Mouse (Mus musculus) spleen, adult 2 months (tissue): ENCODE data around the gene Urb2. TPM values are rescaled to one million over a fixed set of nuclear protein-coding genes. Genes with fewer than 3 reads are reported as not detected.

Experiments used
- DNase-seq, 2 experiments: peaks; one replicate each; pipeline versions ENCODE4 v3.0.0 to v3.0.0-alpha.2; 2012 to 2021; ENCODE audit warnings: low spot score in 2 of 2, low read depth in 1 of 2
- H3K27ac ChIP-seq: fragments of 200-500 bp; 2 replicates; pipeline ENCODE4 v1.5.1; 2012; ENCODE audit warnings: low read length, inconsistent platforms; ENCODE audit not compliant: insufficient read depth
- H3K27me3 ChIP-seq: fragments of 200-500 bp; 2 replicates; pipeline ENCODE4 v1.6.1; 2012; ENCODE audit warnings: mild to moderate bottlenecking, moderate library complexity, low read length, inconsistent platforms; ENCODE audit not compliant: control insufficient read depth, insufficient read depth
- H3K36me3 ChIP-seq: fragments of 200-500 bp; 2 replicates; pipeline ENCODE4 v1.6.1; 2012; ENCODE audit warnings: mild to moderate bottlenecking, low read length, inconsistent platforms; ENCODE audit not compliant: control insufficient read depth, insufficient read depth
- H3K4me1 ChIP-seq: fragments of 200-500 bp; 2 replicates; pipeline ENCODE4 v1.6.1; 2011; ENCODE audit warnings: inconsistent platforms; ENCODE audit not compliant: control insufficient read depth, insufficient read depth, insufficient read length
- H3K4me3 ChIP-seq: fragments of 200-500 bp; 2 replicates; pipeline ENCODE4 v1.5.1; 2011; ENCODE audit warnings: mild to moderate bottlenecking, inconsistent platforms; ENCODE audit not compliant: insufficient read depth, insufficient read length; ENCODE audit errors: extremely low read depth
- CTCF ChIP-seq: fragments of 200-500 bp; IDR thresholded peaks from 2 replicates; pipeline ENCODE4 v1.5.1; 2011; ENCODE audit warnings: mild to moderate bottlenecking, inconsistent platforms; ENCODE audit not compliant: insufficient read depth, insufficient read length, insufficient replicate concordance; ENCODE audit errors: extremely low read depth
- POLR2A ChIP-seq: fragments of 200-500 bp; IDR thresholded peaks from 2 replicates; pipeline ENCODE4 v1.6.1; 2011; ENCODE audit warnings: low read depth, low read length, inconsistent platforms
- WGBS: fragments of 180-500 bp; shearing (Covaris S2); methylation state at CpG from one replicate; pipeline ENCODE4 v1.1.7; 2018; 5-methylcytosine and 5-hydroxymethylcytosine counted together
- polyA plus RNA-seq: library from polyadenylated mRNA; depleted of rRNA; stranded (reverse); fragments of >200 nt; gene quantifications from 2 replicates; pipeline ENCODE4 v1.2.3, GENCODE M21; 2012; rRNA removed

Urb2 gene
- 4.0 TPM in 2 replicates for polyA plus RNA-seq

DNA sequence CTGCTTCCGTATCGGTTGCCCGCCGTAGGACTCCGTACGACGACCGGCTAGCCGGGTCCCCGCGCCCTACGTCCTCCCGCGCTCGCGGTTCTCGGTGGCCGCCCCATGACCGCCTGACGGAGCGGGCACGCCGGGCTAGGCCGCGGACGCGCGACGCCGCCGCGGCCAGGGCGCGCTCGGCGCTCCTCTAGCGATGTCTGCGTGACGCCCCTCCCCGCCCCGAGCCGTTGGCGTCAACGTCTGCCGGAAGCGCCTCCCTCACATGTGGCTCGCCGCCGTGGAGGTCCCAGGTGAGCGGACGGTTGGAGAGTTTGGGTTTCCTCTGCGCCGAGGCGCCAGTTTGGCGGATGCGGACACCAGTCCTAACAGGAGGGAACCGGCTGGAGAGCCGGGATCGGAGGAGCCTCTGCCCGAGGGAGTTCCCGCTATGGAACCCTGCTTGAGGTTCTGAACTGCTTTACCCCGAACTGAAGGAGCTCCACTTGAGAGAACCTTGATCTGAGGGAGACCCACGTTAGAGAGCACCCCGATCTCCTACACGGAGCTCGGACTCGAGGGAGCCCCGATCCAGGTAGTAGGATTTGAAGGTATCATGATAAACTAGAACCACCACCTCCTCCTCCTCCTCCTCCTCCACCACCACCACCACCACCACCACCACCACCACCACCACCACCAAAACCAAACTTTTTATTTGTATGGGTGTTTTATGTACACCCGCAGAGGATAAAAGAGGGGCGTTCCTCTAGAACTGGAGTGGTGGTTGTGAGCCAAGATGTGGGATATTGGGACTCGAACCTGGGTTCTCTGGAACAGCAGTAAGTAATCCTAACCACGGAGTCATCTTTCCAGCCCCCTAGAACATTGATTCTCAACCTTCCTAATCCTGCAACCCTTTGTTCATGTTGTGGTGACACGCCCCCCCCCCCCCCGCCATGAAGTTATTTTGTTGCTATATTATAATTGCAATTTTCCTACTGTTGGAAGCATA is at the start of gene Urb2, which contains the start of gene Taf5l:
Urb2 (plus strand) TSS at position 272 of the 991 bp plus-strand sequence.
Taf5l (minus strand) TSS at position 161 of the 991 bp plus-strand sequence.
- peak within 1 kb of the TSS; percentile 97 for H3K27ac ChIP-seq
- H3K27me3 ChIP-seq, result no peaks in the 10 kb centered on the region
- DNase-seq, result peak; percentile 82 to 93
- TF ChIP-seq CTCF, result no peak
- peak; percentile 34 for TF ChIP-seq POLR2A
- WGBS, result under 1% methylated on average over 59 of the region's 74 CpGs
- peaks cover 13% of the 10 kb centered on the region; the same call in 1 of the 2 replicates for H3K4me1 ChIP-seq
- H3K36me3 ChIP-seq, result peaks cover 2% of the 10 kb centered on the region
- peak within 1 kb of the TSS; percentile 95 for H3K4me3 ChIP-seq

DNA sequence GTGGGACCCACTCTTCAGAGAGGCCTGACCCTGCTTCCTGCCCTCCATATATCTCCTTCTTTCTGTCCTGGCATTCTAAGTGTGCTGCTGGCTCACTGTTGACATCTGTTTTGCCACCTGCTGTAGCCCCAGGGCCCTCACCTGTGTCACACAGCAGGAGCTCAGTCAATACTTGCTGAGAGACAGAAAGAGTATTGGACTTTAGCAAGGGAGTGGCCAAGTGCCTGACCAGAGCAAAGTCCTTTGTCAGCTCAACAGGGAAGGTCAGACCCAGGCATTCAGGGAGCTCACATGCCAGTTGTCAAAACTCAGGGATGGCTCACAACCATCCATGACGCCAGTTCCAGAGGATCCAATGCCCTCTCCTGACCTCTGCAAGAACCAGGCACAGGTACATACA is 47.8 kb upstream of the Urb2 start:
- H3K36me3 ChIP-seq, result no peaks in the 10 kb centered on the region; the same call in 1 of the 2 replicates
- WGBS, result 80% methylated on average over 1 of the region's 1 CpGs
- no peak overlapping the region for H3K27ac ChIP-seq
- H3K4me1 ChIP-seq, result 0 out of 2 replicates have a peak, but pooled peaks cover 3% of the 10 kb centered on the region
- H3K27me3 ChIP-seq, result no peaks in the 10 kb centered on the region
- H3K4me3 ChIP-seq, result no peak overlapping the region
- no peak for DNase-seq
- TF ChIP-seq POLR2A (no peak), CTCF (no peak)

GRCm38 (mm10) chr8:123977499-123977898 is 43.8 kb upstream of the Urb2 start:
- WGBS, result 94% methylated on average over 4 of the region's 4 CpGs
- DNase-seq, result no peak
- no peak for TF ChIP-seq POLR2A
- no peak for TF ChIP-seq CTCF
- H3K27me3 ChIP-seq, result no peaks in the 10 kb centered on the region; the same call in 1 of the 2 replicates
- H3K4me3 ChIP-seq, result no peak overlapping the region
- H3K4me1 ChIP-seq, result peaks cover 3% of the 10 kb centered on the region; the same call in 1 of the 2 replicates
- H3K36me3 ChIP-seq, result no peaks in the 10 kb centered on the region
- no peak overlapping the region for H3K27ac ChIP-seq

GRCm38 (mm10) chr8:123978166-123978838 is 43.0 kb upstream of the Urb2 start:
- no peak overlapping the region for H3K4me3 ChIP-seq
- peak overlapping the region; percentile 23; the same call in 1 of the 2 replicates for H3K27ac ChIP-seq
- H3K36me3 ChIP-seq, result no peaks in the 10 kb centered on the region
- 57% methylated on average over 14 of the region's 14 CpGs for WGBS
- no peak for TF ChIP-seq CTCF
- no peak for TF ChIP-seq POLR2A
- no peaks in the 10 kb centered on the region; the same call in 1 of the 2 replicates for H3K27me3 ChIP-seq
- DNase-seq, result no peak
- peaks cover 3% of the 10 kb centered on the region; the same call in 1 of the 2 replicates for H3K4me1 ChIP-seq

GRCm38 (mm10) chr8:123978926-123979325 is 42.4 kb upstream of the Urb2 start:
- H3K4me3 ChIP-seq, result no peak overlapping the region
- no peaks in the 10 kb centered on the region; the same call in 1 of the 2 replicates for H3K27me3 ChIP-seq
- H3K27ac ChIP-seq, result no peak overlapping the region
- TF ChIP-seq CTCF (no peak), POLR2A (no peak)
- WGBS, result 53% methylated on average over 8 of the region's 8 CpGs
- no peak for DNase-seq
- peaks cover 3% of the 10 kb centered on the region; the same call in 1 of the 2 replicates for H3K4me1 ChIP-seq
- no peaks in the 10 kb centered on the region for H3K36me3 ChIP-seq

GRCm38 (mm10) chr8:123980239-123980638 is 41.1 kb upstream of the Urb2 start:
- no peak for TF ChIP-seq CTCF
- TF ChIP-seq POLR2A, result no peak
- DNase-seq, result no peak
- Histone ChIP-seq H3K4me3 (no peak overlapping the region), H3K4me1 (peaks cover 3% of the 10 kb centered on the region; the same call in 1 of the 2 replicates), H3K36me3 (no peaks in the 10 kb centered on the region), H3K27me3 (no peaks in the 10 kb centered on the region; the same call in 1 of the 2 replicates), H3K27ac (no peak overlapping the region)
- WGBS, result 70% methylated on average over 4 of the region's 4 CpGs
